Mouse (Mus musculus): ENCODE data around the gene Kcnc2.

DNA sequence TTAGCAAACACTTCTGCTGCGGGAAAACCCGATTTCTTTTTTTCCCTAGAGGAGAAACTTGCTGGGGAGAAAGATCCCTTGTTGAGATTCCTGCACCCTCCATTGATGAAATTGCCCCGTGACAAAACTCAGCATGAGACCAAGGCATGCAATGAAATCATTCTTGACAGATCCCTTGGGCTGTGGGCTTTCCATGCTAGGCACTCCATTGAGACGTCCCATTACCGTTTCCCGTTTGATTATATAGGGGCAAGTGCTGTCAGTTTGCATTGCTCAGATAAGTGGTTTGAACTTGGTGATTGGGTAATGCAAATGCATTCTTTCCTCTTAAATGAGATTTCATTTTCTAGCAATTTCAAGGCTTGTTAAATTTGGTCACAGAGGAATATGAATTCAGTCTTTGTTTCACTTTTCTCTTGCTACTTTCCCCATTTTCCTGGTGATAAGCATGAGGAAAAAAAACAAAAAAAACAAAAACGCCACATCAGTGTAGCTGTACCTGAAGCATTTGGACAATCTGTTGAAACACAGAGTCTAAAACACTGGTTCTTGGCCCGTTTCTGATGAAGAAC lies 123.6 kb downstream of the Kcnc2 start:
- TF ChIP-seq POLR2A (IDR thresholded peaks at IDR 0.05; ENCODE audit: insufficient read length, low read depth) = no peak
- TF ChIP-seq POLR2AphosphoS2 (IDR thresholded peaks at IDR 0.05; ENCODE audit: insufficient read length, low read depth) = no peak
- TF ChIP-seq TCF12 (IDR thresholded peaks at IDR 0.05; ENCODE audit: insufficient read depth, poor library complexity, severe bottlenecking) = no peak
- no peak for TF ChIP-seq USF1 (IDR thresholded peaks at IDR 0.05; ENCODE audit: low read depth)
- TF ChIP-seq MAX (IDR thresholded peaks at IDR 0.05; ENCODE audit: low read depth) = no peak
- no peak for TF ChIP-seq TCF3 (IDR thresholded peaks at IDR 0.05; ENCODE audit: insufficient read length, low read depth)
- no peak for TF ChIP-seq E2F4 (IDR thresholded peaks at IDR 0.05; ENCODE audit: insufficient read depth)
- TF ChIP-seq CEBPB (IDR thresholded peaks at IDR 0.05; ENCODE audit: insufficient read depth, poor library complexity, severe bottlenecking) = no peak
- no peak for TF ChIP-seq REST (IDR thresholded peaks at IDR 0.05; ENCODE audit: insufficient read depth, insufficient read length)
- TF ChIP-seq MYOG (IDR thresholded peaks at IDR 0.05; ENCODE audit: control insufficient read depth in 1 of 3, insufficient read depth in 1 of 3, insufficient read length in 2 of 3, low read depth in 2 of 3) = no peak
- TF ChIP-seq SRF (IDR thresholded peaks at IDR 0.05; ENCODE audit: control insufficient read depth, insufficient read length, low read depth) = no peak
